Mouse (Mus musculus) embryonic facial prominence, embryonic 15.5 days (tissue): Measurements from ENCODE around the gene Ager. TPM values are rescaled to one million over a fixed set of nuclear protein-coding genes. Genes with fewer than 3 reads are reported as not detected.
A peak's percentile ranks its signal among the peaks of the same experiment; 100 is the strongest.

Experiments
- ATAC-seq: fragments of 200-750 bp; cut with Nextera tagmentation; 2 replicates; pipeline ENCODE4 v1.8.0; 2017; ENCODE audit warnings: low read depth, moderate TSS enrichment; ENCODE audit not compliant: insufficient number of reproducible peaks, low FRiP score, low TSS enrichment
- H3K27ac ChIP-seq: fragments of 300-500 bp; sonication (generic); replicated peaks from 2 replicates; pipeline ENCODE4 v1.5.1; 2015; ENCODE audit warnings: mild to moderate bottlenecking, inconsistent platforms
- H3K27me3 ChIP-seq: fragments of 300-500 bp; sonication (generic); 2 replicates; pipeline ENCODE4 v1.6.1; 2015; ENCODE audit warnings: inconsistent platforms
- H3K36me3 ChIP-seq: fragments of 300-500 bp; sonication (generic); 2 replicates; pipeline ENCODE4 v1.6.1; 2015; ENCODE audit warnings: mild to moderate bottlenecking, inconsistent platforms
- H3K4me1 ChIP-seq: fragments of 300-500 bp; sonication (generic); 2 replicates; pipeline ENCODE4 v1.6.1; 2015; ENCODE audit warnings: inconsistent platforms
- H3K4me2 ChIP-seq: fragments of 300-500 bp; sonication (generic); replicated peaks from 2 replicates; pipeline ENCODE4 v1.6.1; 2015; ENCODE audit warnings: mild to moderate bottlenecking, inconsistent platforms
- H3K4me3 ChIP-seq: fragments of 300-500 bp; sonication (generic); replicated peaks from 2 replicates; pipeline ENCODE4 v1.5.1; 2015; ENCODE audit warnings: mild to moderate bottlenecking, inconsistent platforms
- H3K9ac ChIP-seq: fragments of 300-500 bp; sonication (generic); 2 replicates; pipeline ENCODE4 v1.6.1; 2015; ENCODE audit warnings: inconsistent platforms
- H3K9me3 ChIP-seq: fragments of 300-500 bp; sonication (generic); replicated peaks from 2 replicates; pipeline ENCODE4 v1.6.1; 2016; ENCODE audit warnings: inconsistent platforms
- WGBS: fragments of 180-500 bp; shearing (Covaris S2); methylation state at CpG from one replicate; pipeline ENCODE4 v1.1.7; 2015; 5-methylcytosine and 5-hydroxymethylcytosine counted together
- polyA plus RNA-seq: library from polyadenylated mRNA; unstranded; fragments of >200 nt; fragmentation: Nextera tagmentation; extraction: Ambion mirVana; gene quantifications from 2 replicates; pipeline ENCODE4 v1.2.1, GENCODE M21; 2015

The Ager gene
- polyA plus RNA-seq, 1 experiment from 2014 or later: 3.7 TPM

DNA sequence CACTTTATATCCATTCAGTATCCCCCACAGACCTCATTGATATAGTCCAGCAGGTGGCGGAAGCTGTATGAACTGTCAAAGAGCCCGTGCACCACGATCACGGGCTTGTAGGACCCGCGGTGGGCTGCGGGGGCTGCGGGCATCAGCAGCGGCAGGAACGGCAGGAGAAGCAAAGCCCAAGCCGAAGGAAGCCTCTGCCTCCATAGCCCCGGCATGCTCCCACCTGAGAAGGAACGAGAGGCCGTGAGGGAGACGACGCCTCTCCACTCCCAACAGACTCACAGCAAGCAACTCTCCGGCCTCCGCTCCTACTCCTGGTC is 29.1 kb downstream of the Ager start:
- Histone ChIP-seq H3K27me3 (peaks cover 21% of the 10 kb centered on the region), H3K4me2 (peak overlapping the region; percentile 86), H3K27ac (peak overlapping the region; percentile 97), H3K4me3 (peak overlapping the region; percentile 78), H3K4me1 (peaks cover 51% of the 10 kb centered on the region), H3K9me3 (no peaks in the 10 kb centered on the region), H3K36me3 (peaks cover 28% of the 10 kb centered on the region), H3K9ac (peak overlapping the region; percentile 73)
- under 1% methylated on average over 18 of the region's 18 CpGs for WGBS
- ATAC-seq: 0 out of 2 replicates have a peak, but pooled peaks have one; percentile 25

GRCm38 (mm10) chr17:34627093-34627942 is 29.7 kb downstream of the Ager start:
- Histone ChIP-seq H3K4me2 (peak overlapping the region; percentile 86), H3K27me3 (peaks cover 22% of the 10 kb centered on the region), H3K27ac (peak overlapping the region; percentile 97), H3K9ac (peak overlapping the region; percentile 73), H3K36me3 (peaks cover 22% of the 10 kb centered on the region), H3K4me3 (peak overlapping the region; percentile 78), H3K4me1 (peaks cover 56% of the 10 kb centered on the region), H3K9me3 (no peaks in the 10 kb centered on the region)
- ATAC-seq: peak; percentile 86
- under 1% methylated on average over 44 of the region's 45 CpGs for WGBS

GRCm38 (mm10) chr17:34627943-34628643 is 30.4 kb downstream of the Ager start, which contains the start of gene Ppt2:
Gene Ppt2, minus strand, starts transcription at chr17:34628510.
- H3K9me3 ChIP-seq: no peaks in the 10 kb centered on the region
- H3K9ac ChIP-seq: peak within 1 kb of the TSS; percentile 73
- peak within 1 kb of the TSS; percentile 97 for H3K27ac ChIP-seq
- peak within 1 kb of the TSS; percentile 78 for H3K4me3 ChIP-seq
- peaks cover 63% of the 10 kb centered on the region for H3K4me1 ChIP-seq
- H3K4me2 ChIP-seq: peak within 1 kb of the TSS; percentile 86
- WGBS: 2% methylated on average over 29 of the region's 29 CpGs
- peaks cover 14% of the 10 kb centered on the region for H3K36me3 ChIP-seq
- ATAC-seq: no peak
- peaks cover 22% of the 10 kb centered on the region for H3K27me3 ChIP-seq

- H3K36me3 ChIP-seq: peaks cover 9% of the 10 kb centered on the region; the same call in 1 of the 2 replicates
- peak overlapping the region; percentile 73; the same call in 1 of the 2 replicates for H3K9ac ChIP-seq
- peaks cover 63% of the 10 kb centered on the region for H3K4me1 ChIP-seq
- H3K9me3 ChIP-seq: no peaks in the 10 kb centered on the region
- WGBS: 21% methylated on average over 5 of the region's 5 CpGs
- H3K27ac ChIP-seq: peak overlapping the region; percentile 97
- H3K4me2 ChIP-seq: peak overlapping the region; percentile 86
- H3K27me3 ChIP-seq: peaks cover 22% of the 10 kb centered on the region
- no peak for ATAC-seq
- H3K4me3 ChIP-seq: peak overlapping the region; percentile 78
These were observed 30.9 kb downstream of the Ager start for GRCm38 (mm10) chr17:34628644-34628967.

- peak within 1 kb of the TSS; percentile 97 for H3K27ac ChIP-seq
- no peak for ATAC-seq
These were observed 31.6 kb downstream of the Ager start, which contains the start of gene Prrt1 for GRCm38 (mm10) chr17:34629221-34629751. Gene Prrt1, plus strand, starts transcription at chr17:34629533.

GRCm38 (mm10) chr17:34629796-34630603 is 32.3 kb downstream of the Ager start:
- Histone ChIP-seq H3K36me3 (peaks cover 6% of the 10 kb centered on the region; the same call in 1 of the 2 replicates), H3K27ac (no peak overlapping the region), H3K27me3 (peaks cover 22% of the 10 kb centered on the region), H3K4me3 (peak overlapping the region; percentile 78), H3K9ac (no peak overlapping the region), H3K9me3 (no peaks in the 10 kb centered on the region), H3K4me2 (peak overlapping the region; percentile 86), H3K4me1 (peaks cover 63% of the 10 kb centered on the region)
- 18% methylated on average over 12 of the region's 12 CpGs for WGBS
- no peak for ATAC-seq

More at GRCm38 (mm10) chr17:34629221-34629751, 31.6 kb downstream of the Ager start, which contains the start of gene Prrt1:
- no peaks in the 10 kb centered on the region for H3K9me3 ChIP-seq
- peak within 1 kb of the TSS; percentile 86 for H3K4me2 ChIP-seq
- peaks cover 63% of the 10 kb centered on the region for H3K4me1 ChIP-seq
- 5% methylated on average over 16 of the region's 16 CpGs for WGBS
- H3K27me3 ChIP-seq: peaks cover 22% of the 10 kb centered on the region
- H3K9ac ChIP-seq: peak within 1 kb of the TSS; percentile 73; the same call in 1 of the 2 replicates
- peaks cover 6% of the 10 kb centered on the region; the same call in 1 of the 2 replicates for H3K36me3 ChIP-seq
- peak within 1 kb of the TSS; percentile 78 for H3K4me3 ChIP-seq

DNA sequence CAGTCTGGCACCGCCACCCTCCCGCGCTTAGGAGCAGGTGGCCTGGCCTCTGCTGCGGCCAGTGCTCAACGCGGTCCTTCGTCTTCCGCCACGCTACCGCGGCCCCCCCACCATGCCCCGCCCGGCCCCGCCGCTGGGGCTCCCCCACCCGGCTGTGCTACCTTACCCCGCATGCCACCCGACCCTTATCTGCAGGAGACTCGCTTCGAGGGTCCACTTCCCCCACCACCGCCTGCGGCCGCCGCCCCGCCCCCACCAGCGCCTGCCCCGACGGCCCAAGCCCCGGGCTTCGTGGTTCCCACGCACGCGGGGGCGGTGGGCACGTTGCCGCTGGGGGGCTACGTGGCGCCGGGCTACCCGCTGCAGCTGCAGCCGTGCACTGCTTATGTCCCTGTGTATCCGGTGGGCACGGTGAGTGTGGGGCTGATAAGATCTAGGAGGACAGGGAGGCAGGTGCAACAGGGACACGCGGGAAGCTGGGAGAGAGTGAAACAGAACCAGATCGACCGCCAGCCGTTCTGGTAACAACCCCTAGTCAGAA is 33.2 kb downstream of the Ager start:
- Histone ChIP-seq H3K27ac (no peak overlapping the region), H3K4me2 (peak overlapping the region; percentile 86), H3K36me3 (no peaks in the 10 kb centered on the region), H3K9me3 (no peaks in the 10 kb centered on the region), H3K9ac (no peak overlapping the region), H3K4me1 (peaks cover 63% of the 10 kb centered on the region), H3K4me3 (peak overlapping the region; percentile 78), H3K27me3 (peaks cover 22% of the 10 kb centered on the region)
- no peak for ATAC-seq
- 3% methylated on average over 48 of the region's 48 CpGs for WGBS

GRCm38 (mm10) chr17:34631647-34632046 is 34.0 kb downstream of the Ager start:
- peaks cover 55% of the 10 kb centered on the region for H3K4me1 ChIP-seq
- H3K36me3 ChIP-seq: no peaks in the 10 kb centered on the region
- H3K9me3 ChIP-seq: no peaks in the 10 kb centered on the region
- H3K27ac ChIP-seq: no peak overlapping the region
- H3K4me3 ChIP-seq: peak overlapping the region; percentile 41
- no peak for ATAC-seq
- peaks cover 22% of the 10 kb centered on the region for H3K27me3 ChIP-seq
- peak overlapping the region; percentile 86 for H3K4me2 ChIP-seq
- WGBS: 17% methylated on average over 12 of the region's 12 CpGs
- H3K9ac ChIP-seq: peak overlapping the region; percentile 12; the same call in 1 of the 2 replicates

- peak overlapping the region; percentile 58 for H3K27ac ChIP-seq
- peaks cover 22% of the 10 kb centered on the region for H3K27me3 ChIP-seq
- no peaks in the 10 kb centered on the region for H3K36me3 ChIP-seq
- 0 out of 2 replicates have a peak overlapping the region, but pooled peaks have one; percentile 12 for H3K9ac ChIP-seq
- H3K4me3 ChIP-seq: peak overlapping the region; percentile 41
- 2% methylated on average over 26 of the region's 26 CpGs for WGBS
- no peaks in the 10 kb centered on the region for H3K9me3 ChIP-seq
- ATAC-seq: peak; percentile 74
- H3K4me1 ChIP-seq: peaks cover 53% of the 10 kb centered on the region
- peak overlapping the region; percentile 86 for H3K4me2 ChIP-seq
These were observed 34.6 kb downstream of the Ager start for GRCm38 (mm10) chr17:34632261-34632691.

DNA sequence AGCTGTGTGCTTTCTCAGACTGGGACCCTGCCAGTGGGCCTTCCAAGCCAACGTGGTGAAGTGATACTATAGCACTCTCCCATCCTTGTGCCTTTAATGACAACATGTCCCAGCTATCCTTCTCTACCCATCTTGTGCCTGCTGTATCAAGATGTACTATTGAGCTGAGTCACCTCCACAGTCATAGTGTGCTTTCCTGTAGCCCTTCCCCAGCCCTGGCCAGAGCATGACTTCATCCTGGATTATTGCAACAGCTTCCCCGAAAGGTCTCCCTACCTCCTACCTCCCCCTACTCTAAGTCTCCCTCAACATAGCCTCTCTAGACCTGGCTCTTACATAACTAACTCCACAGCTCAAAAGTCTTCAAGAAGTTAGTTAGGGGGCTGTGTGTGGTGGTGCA is 38.0 kb downstream of the Ager start:
- H3K9me3 ChIP-seq: no peaks in the 10 kb centered on the region
- peaks cover 26% of the 10 kb centered on the region for H3K4me1 ChIP-seq
- H3K9ac ChIP-seq: no peak overlapping the region
- no peak overlapping the region for H3K27ac ChIP-seq
- ATAC-seq: no peak
- no peak overlapping the region for H3K4me2 ChIP-seq
- WGBS: 70% methylated on average over 2 of the region's 2 CpGs
- no peaks in the 10 kb centered on the region for H3K36me3 ChIP-seq
- no peak overlapping the region for H3K4me3 ChIP-seq
- peaks cover 11% of the 10 kb centered on the region for H3K27me3 ChIP-seq
